ENCODE assay signal across 19 mouse cellular contexts in genomic region chr1:176922842-176923241, GRCm38 (mm10).
A peak's percentile ranks its signal among the peaks of the same experiment; 100 is the strongest.
DNase-seq lines count a peak whose midpoint lies in the region; ATAC-seq and TF ChIP-seq lines count a peak whose summit lies in the region.
"Had no signal": no experiment of that assay in that cellular context is flagged by ENCODE, and none has a peak within 500 bp of the region (broad histone marks: within the 10 kb centered on the region; RNA-seq: fewer than 3 reads in every experiment).

No protein-coding gene starts in this region.

- DNase-seq in left cerebral cortex, adult 2 months (ENCODE audit: extremely low spot score in 1 of 2, low spot score in 2 of 2): peak in 1 of 2 experiments; percentile 8
- no peak for DNase-seq in left cerebral cortex, postnatal 4 days
- peak; percentile 27 for DNase-seq in forebrain, embryonic 10.5 days (ENCODE audit: extremely low spot score, low spot score)
- DNase-seq in hindbrain, postnatal 0 days (ENCODE audit: low spot score): peak; percentile 30
- DNase-seq in frontal cortex, postnatal 14 days (ENCODE audit: low spot score in 2 of 2): no peak
- no peak for DNase-seq in kidney, postnatal 4 days
- DNase-seq: cerebellum, adult 9-10 months; layer of hippocampus, adult 9-11 months; thymus, postnatal 4 days had no signal

- intact Hi-C loops in left cerebral cortex, adult 2 months (cut with DNase I): no loop called here
- intact Hi-C loops in left cerebral cortex, postnatal 4 days (cut with DNase I): no loop called here

- no peak overlapping the region for H3K4me3 ChIP-seq in left cerebral cortex, adult 2 months
- no peak overlapping the region for H3K4me3 ChIP-seq in cortical plate, adult 2 months (ENCODE audit: insufficient read depth, low read length)
- H3K4me3 ChIP-seq in forebrain, embryonic 10.5 days: no peak overlapping the region
- no peak overlapping the region for H3K4me3 ChIP-seq in hindbrain, postnatal 0 days (ENCODE audit: low read length)
- no peak overlapping the region for H3K4me3 ChIP-seq in heart, embryonic 12.5 days
- H3K4me3 ChIP-seq: embryonic facial prominence, embryonic 12.5 days; heart, embryonic 13.5 days; limb, embryonic 13.5 days; liver, embryonic 15.5 days; megakaryocyte, embryonic 14.5 days had no signal

- H3K9me3 ChIP-seq in forebrain, embryonic 10.5 days: no peaks in the 10 kb centered on the region
- H3K9me3 ChIP-seq in hindbrain, postnatal 0 days (ENCODE audit: low read length): no peaks in the 10 kb centered on the region
- H3K9me3 ChIP-seq in heart, embryonic 12.5 days (replicated peaks): no peaks in the 10 kb centered on the region
- H3K9me3 ChIP-seq: embryonic facial prominence, embryonic 12.5 days; heart, embryonic 13.5 days; limb, embryonic 13.5 days; liver, embryonic 15.5 days; megakaryocyte, embryonic 14.5 days had no signal

- no peak for TF ChIP-seq CTCF in left cerebral cortex, adult 2 months (IDR thresholded peaks at IDR 0.05)
- no peak for TF ChIP-seq CTCF in cortical plate, adult 2 months (IDR thresholded peaks at IDR 0.05; ENCODE audit: extremely low read depth, insufficient read depth, low read length)
- TF ChIP-seq CTCF in hindbrain, postnatal 0 days (IDR thresholded peaks at IDR 0.05; ENCODE audit: low read depth): no peak

- WGBS in forebrain, embryonic 10.5 days: 35% methylated on average over 5 of the region's 5 CpGs
- WGBS in hindbrain, postnatal 0 days: 21% methylated on average over 5 of the region's 5 CpGs
- 82% methylated on average over 5 of the region's 5 CpGs for WGBS in heart, embryonic 12.5 days

- H3K9ac ChIP-seq in hindbrain, postnatal 0 days (replicated peaks; ENCODE audit: low read length): no peak overlapping the region
- no peak overlapping the region for H3K9ac ChIP-seq in heart, embryonic 12.5 days
- H3K9ac ChIP-seq: embryonic facial prominence, embryonic 12.5 days; heart, embryonic 13.5 days; limb, embryonic 13.5 days; liver, embryonic 15.5 days had no signal

- no peak for TF ChIP-seq POLR2A in cortical plate, adult 2 months (IDR thresholded peaks at IDR 0.05; ENCODE audit: extremely low read depth, insufficient read depth, low read length)

- no peaks in the 10 kb centered on the region; the same call in 1 of the 2 replicates for H3K27me3 ChIP-seq in forebrain, embryonic 10.5 days (ENCODE audit: poor library complexity, severe bottlenecking)
- no peaks in the 10 kb centered on the region for H3K27me3 ChIP-seq in hindbrain, postnatal 0 days (ENCODE audit: insufficient read depth, low read length)
- no peaks in the 10 kb centered on the region for H3K27me3 ChIP-seq in heart, embryonic 12.5 days (replicated peaks)
- H3K27me3 ChIP-seq: embryonic facial prominence, embryonic 12.5 days; heart, embryonic 13.5 days; limb, embryonic 13.5 days; liver, embryonic 15.5 days; megakaryocyte, embryonic 14.5 days had no signal

- no peak overlapping the region for H3K4me2 ChIP-seq in hindbrain, postnatal 0 days (ENCODE audit: low read depth, low read length)
- H3K4me2 ChIP-seq in heart, embryonic 12.5 days: no peak overlapping the region
- H3K4me2 ChIP-seq: embryonic facial prominence, embryonic 12.5 days; heart, embryonic 13.5 days; limb, embryonic 13.5 days; liver, embryonic 15.5 days had no signal

- peaks cover 4% of the 10 kb centered on the region; the same call in 1 of the 2 replicates for H3K4me1 ChIP-seq in cortical plate, adult 2 months (ENCODE audit: control insufficient read depth, insufficient read depth, low read length)
- peaks cover 17% of the 10 kb centered on the region for H3K4me1 ChIP-seq in forebrain, embryonic 10.5 days
- no peaks in the 10 kb centered on the region; the same call in 1 of the 2 replicates for H3K4me1 ChIP-seq in hindbrain, postnatal 0 days (ENCODE audit: insufficient read depth, low read length)
- no peaks in the 10 kb centered on the region for H3K4me1 ChIP-seq in heart, embryonic 12.5 days (replicated peaks)
- H3K4me1 ChIP-seq: heart, embryonic 13.5 days; limb, embryonic 13.5 days; liver, embryonic 15.5 days had no signal

- peak overlapping the region; percentile 69 for H3K27ac ChIP-seq in left cerebral cortex, adult 2 months
- 0 out of 2 replicates have a peak overlapping the region, but pooled peaks have one; percentile 28 for H3K27ac ChIP-seq in cortical plate, adult 2 months (ENCODE audit: insufficient read depth, low read length)
- H3K27ac ChIP-seq in forebrain, embryonic 10.5 days: peak overlapping the region; percentile 69
- no peak overlapping the region for H3K27ac ChIP-seq in hindbrain, postnatal 0 days
- H3K27ac ChIP-seq in heart, embryonic 12.5 days (ENCODE audit: poor library complexity, severe bottlenecking): no peak overlapping the region
- H3K27ac ChIP-seq: embryonic facial prominence, embryonic 12.5 days; heart, embryonic 13.5 days; kidney, postnatal 0 days; limb, embryonic 13.5 days; liver, embryonic 15.5 days had no signal

- peaks cover 3% of the 10 kb centered on the region; the same call in 1 of the 2 replicates for H3K36me3 ChIP-seq in forebrain, embryonic 10.5 days (replicated peaks)
- no peaks in the 10 kb centered on the region for H3K36me3 ChIP-seq in hindbrain, postnatal 0 days (ENCODE audit: insufficient read depth, low read length)
- H3K36me3 ChIP-seq in heart, embryonic 12.5 days: peaks cover 5% of the 10 kb centered on the region
- H3K36me3 ChIP-seq: embryonic facial prominence, embryonic 12.5 days; liver, embryonic 15.5 days had no signal

- ATAC-seq in hindbrain, postnatal 0 days: 0 out of 2 replicates have a peak, but pooled peaks have one; percentile 71
- ATAC-seq in heart, embryonic 12.5 days (ENCODE audit: insufficient number of reproducible peaks, low FRiP score): no peak
- ATAC-seq: intestine, postnatal 0 days; lung, postnatal 0 days had no signal

Comparison
In these comparisons a context has a peak if more than half of its experiments do, and no peak if none do; other contexts are left out.
1. DNase-seq: peak in forebrain, embryonic 10.5 days (single experiment) and hindbrain, postnatal 0 days (single experiment); none in left cerebral cortex, postnatal 4 days (single experiment), frontal cortex, postnatal 14 days (0 of 2) and kidney, postnatal 4 days (0 of 2).
2. H3K27ac ChIP-seq: peak in left cerebral cortex, adult 2 months (single experiment), cortical plate, adult 2 months (single experiment) and forebrain, embryonic 10.5 days (single experiment); none in hindbrain, postnatal 0 days (single experiment) and heart, embryonic 12.5 days (single experiment).